Mouse (Mus musculus): Measurements from ENCODE around the gene Raly.

The Raly gene

DNA sequence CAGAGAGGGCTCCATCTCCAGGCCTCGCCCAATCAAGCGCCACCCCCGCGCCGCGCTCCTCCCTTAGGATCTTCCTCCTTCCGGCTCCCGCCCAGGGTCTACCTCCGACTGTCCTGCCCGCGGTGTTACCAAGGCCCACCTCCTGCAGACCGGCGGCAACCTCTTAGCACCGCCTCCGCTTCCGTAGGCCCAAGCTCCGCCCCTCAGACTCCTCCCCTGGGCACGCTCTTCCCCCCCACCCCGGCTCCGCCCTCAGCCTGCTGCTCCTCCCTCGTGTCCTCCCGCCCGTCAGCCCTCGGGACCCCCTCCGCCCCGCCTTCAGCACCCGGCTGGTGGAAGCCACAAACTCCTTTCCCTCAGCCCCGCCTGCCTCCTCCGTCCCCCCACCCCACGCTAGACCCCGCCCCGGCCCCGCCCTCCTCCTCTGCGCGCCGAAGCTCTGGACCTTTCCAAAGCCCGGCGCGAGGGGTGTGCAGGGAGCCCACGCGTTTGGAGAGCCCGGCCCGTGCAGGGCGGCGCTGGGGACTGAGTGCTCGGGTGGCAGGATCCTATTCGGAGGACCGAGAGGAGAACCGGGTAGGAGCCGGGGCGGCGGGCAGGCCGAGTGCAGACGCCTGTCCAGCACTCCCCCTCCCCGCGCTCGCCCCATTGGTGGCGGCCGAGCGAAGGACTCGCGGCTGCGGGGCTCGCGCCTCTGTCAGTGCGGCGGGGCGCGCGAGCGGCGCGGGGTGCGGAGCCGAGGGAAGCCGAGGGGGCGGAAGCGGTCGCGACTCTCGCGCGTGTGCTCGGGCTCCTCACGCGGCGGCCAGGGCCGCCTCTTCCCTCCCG lies at the start of gene Raly, which contains the start of gene a:
TSS of gene Raly (plus strand) at position 441 of the 828 bp plus-strand sequence.
TSS of gene a (plus strand) at position 747 of the 828 bp plus-strand sequence.
- peak; percentile 93 for DNase-seq (ENCODE audit: low spot score)

DNA sequence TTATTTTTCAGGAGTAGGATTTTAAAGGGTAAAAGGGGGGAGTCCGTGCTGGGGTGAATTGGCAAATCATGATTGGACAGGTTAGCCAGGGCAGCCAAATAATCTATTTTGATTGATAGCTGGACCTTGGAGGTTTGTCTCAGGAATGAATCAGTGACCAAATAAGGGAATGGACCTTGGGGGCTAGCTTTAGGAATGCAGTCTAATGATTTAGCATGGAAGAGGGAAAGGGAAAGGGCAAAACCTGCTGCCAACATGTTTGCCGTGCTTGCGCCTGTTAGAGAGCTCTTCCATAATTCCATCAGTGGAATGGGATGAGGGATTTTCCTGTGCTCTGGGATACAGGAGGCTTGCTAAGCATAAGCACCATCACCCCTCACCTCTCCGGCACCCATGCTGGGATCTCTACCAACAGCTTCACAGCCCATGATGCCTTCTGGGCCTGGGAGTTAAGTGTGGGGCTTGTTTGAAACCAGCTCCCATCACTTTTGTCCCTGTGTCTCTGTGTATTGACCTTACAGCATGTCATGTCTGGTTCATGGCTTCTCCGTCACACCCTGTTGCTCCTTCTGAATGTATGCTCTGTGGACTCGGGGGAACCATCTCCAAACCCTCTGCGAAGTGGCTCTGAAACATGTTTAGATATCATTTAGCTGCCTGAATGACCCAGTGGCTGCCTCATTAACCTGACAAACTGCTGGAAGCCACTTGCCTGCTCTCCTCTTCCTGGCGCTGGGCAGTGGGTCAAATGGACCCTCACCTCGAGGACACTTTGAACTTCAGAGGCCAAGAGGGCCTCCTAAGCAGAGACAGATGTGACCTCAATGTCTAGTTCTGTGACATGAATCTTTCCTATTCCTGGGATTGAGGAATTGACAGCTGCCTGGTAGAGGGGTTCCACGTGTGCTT lies 47.7 kb upstream of the Raly start:
- no peak for DNase-seq (ENCODE audit: low spot score)

- DNase-seq (ENCODE audit: low spot score): no peak
These were observed 47.0 kb upstream of the Raly start for GRCm38 (mm10) chr2:154743915-154744314.

DNA sequence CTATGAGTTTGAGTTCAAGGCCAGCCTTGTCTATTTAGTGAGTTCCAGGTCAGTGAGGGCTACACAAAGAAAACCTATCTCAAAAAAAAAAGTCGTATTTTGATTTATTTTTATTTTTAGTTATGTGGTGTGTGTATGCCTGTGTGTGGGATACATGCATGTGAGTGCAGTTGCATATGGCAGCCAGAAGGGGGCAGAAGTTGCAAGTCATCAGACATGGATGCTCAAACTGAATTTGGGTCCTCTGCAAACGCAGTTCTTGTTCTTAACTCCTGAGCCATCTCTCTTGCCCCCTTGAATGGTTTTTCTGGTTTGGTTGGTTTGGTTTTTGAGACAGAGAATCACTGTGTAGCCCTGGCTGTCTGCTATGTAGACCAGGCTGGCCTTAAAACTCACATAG lies 42.5 kb upstream of the Raly start:
- DNase-seq (ENCODE audit: low spot score): no peak

- DNase-seq (ENCODE audit: low spot score): peak; percentile 38
These were observed 41.6 kb upstream of the Raly start for GRCm38 (mm10) chr2:154749046-154750036.

DNA sequence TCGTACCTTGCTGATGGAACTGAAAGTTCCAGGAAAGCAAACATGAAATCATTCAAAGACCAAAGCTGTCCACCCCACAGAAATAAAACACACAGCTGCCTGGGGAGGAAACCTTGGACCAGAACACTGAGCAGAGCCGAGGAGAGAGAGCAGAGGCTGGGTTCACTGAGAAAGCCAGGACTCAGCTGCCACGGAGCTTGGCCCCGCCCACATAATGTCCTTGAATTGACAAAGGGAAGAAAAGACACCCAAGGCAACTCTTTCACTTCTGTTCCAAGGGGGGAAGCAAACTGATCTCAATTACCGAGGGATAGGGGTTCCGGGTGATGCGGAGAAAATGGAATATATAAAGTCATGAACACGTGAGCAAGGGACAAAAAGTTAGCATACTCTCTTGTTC lies 39.0 kb upstream of the Raly start:
- DNase-seq (ENCODE audit: low spot score): no peak

DNA sequence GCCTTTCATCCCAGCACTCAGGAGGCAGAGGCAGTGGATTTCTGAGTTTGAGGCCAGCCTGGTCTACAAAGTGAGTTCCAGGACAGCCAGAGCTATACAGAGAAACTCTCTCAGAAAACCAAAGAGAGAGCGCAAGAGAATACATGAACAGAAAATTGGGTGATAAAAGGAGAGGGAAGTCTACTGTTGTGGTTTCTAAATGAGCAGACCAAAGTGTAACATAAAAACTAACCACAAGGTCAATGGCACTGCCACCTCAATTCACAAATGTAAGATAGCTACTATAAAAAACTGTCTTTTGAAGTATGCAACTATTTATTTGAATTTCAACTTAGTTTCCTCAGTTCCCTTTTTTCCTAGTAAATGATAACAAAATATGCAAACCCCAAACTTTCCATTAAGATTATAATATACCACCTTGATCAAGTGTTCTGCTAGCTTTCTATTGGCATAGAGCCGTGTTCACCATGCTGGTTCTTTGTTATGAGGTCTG lies 36.8 kb upstream of the Raly start:
- no peak for DNase-seq (ENCODE audit: low spot score)

- DNase-seq (ENCODE audit: low spot score): no peak
These were observed 35.1 kb upstream of the Raly start for GRCm38 (mm10) chr2:154755791-154756190.

DNA sequence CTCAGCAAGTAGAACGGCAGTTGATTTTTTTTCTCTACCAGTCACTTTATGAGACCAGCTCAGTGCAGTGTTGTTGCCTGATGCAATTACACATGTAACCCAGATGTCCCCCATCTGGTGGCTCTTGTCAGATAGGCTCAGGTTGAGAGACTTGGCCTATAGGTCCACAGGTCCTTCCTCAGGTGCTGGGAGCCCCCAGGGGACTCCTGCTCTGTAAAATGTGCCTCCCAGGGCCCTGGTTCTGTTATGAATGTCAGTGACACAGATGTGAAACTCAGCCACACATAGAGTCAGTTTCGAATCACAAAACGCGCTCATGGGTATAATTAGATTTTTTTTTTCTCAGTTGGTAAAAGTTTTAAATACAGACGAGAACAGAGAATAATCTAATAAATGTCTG lies 33.2 kb upstream of the Raly start:
- DNase-seq (ENCODE audit: low spot score): no peak

- DNase-seq (ENCODE audit: low spot score): no peak
These were observed 32.4 kb upstream of the Raly start for GRCm38 (mm10) chr2:154758454-154758853.

DNA sequence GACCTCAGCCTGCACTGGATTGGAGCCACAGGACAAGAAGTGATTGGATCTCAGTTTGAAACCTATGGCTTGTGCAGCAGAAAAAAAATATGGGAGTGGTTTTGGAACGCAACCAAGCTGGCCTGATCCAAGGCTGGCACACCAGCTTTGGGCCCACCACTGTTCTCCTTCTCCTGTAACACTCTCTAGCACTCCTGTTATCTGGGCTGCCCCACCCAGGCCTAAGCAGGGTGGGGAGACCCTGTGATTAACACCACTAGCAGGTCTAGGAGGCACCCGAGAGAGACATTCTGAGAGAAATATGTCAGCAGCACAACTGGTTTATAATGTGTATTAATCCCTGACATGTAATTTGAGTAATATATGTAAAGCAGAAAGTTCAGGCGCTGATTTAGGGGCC lies 27.7 kb upstream of the Raly start:
- no peak for DNase-seq (ENCODE audit: low spot score)

DNA sequence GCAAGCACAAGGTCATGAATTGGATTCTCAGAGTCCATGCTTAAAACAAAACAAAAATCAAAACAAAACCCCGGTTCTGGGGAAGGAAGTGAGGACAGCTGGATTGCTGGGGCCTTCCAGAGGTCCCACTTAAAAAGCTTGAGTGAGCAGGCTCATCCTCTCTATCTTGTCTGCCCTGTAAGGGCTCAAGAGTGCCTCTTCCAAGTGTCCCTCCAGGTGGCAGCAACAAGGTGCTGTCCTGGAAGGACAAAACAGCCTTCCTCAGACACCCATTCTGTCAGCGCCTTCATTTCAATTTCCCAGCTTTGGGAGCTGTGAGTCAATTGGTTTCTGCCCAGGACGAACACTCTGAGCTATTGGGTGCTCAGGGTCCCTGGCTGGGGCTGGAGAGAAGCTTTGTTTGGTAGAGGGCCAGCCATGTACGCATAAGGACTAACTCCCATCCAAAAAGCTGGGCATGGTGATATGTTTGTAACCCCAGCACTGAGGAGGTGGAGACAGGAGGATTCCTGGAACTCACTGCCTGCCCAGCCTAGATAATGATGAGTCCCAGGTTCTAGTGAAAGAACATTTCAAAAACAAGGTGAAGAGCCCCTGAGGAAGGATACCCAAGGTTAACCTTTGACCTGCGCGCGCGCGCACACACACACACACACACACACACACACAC lies 25.9 kb upstream of the Raly start:
- no peak for DNase-seq (ENCODE audit: low spot score)

DNA sequence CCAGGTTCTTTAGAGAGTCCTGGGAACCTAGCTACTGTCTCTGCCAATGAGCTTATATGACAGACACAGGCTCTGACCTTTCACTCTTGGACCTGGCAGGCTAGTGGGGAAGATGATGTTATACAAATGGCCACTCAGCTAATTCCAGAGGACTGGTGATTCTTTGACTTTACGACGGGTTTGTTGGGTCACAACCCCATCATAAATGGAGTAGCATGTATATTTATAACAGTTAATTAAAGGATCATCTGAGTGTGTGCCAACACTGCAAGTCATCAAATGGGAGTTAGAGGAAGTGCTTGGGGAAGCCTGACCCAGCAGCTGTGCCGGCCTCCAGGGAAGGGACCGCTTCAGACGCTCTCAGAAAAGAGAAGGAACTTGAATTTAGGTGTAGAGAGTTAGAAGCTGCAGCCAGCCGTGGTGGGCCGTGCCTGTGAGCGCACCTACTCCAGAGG lies 25.3 kb upstream of the Raly start:
- DNase-seq (ENCODE audit: low spot score): no peak

DNA sequence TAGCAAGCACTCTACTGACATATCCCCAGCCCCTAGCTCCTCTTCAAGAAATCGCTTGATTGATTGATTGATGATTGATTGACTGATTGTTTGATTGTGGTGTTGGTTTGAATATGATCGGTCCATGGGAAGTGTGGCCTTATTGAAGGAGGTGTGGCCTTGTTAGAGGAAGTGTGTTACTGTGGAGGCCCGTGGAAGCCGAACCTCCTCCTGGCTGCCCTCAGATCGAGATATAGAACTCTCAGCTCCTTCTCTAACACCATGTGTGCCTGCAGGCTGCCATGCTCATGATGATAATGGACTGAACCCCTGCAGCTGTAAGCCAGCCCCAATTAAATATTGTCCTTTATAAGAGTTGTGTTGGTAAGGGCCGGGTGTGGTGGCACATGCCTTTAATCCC lies 23.8 kb upstream of the Raly start:
- DNase-seq (ENCODE audit: low spot score): no peak

GRCm38 (mm10) chr2:154769930-154770329 lies 21.0 kb upstream of the Raly start, which contains the start of gene Gm14214:
Gm14214 (minus strand) TSS chr2:154770030.
- DNase-seq (ENCODE audit: low spot score): no peak

DNA sequence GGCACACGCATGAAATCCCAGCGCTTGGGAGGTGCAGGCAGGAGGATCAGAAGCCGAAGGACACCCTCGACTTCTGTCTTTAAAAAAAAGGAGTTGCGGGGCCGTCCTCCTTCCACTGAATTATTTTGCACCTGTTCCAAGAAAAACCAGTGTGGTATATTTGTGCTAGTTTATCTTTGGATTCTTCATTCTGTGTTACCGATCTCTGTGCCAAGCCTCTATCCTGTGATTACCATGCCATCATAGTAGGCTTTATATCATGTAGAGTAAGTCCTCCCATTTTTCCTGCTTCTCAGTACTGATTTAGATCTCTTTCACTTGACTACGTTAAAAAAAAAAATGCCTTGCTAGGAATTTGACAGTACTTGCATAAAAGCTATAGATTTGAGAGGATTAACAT lies 19.3 kb upstream of the Raly start:
- DNase-seq (ENCODE audit: low spot score): no peak

DNA sequence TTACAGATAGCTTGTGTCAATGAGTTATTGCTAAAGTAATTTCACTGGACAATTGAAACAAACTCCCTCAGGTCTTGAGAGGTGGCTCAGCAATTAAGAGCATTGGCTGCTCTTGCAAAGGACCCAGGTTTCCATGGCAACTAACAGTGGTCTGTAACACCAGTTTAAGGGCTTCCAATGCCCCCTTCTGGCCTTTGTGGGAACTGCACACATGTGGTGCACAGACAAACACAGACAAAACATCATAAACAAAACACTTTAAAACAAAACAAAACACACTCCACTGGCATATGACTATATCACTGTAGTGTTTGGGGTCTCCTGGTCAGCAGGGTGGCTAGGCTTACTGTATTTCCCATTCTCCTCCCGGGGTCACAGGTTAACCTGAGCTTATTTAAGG lies 16.9 kb upstream of the Raly start:
- DNase-seq (ENCODE audit: low spot score): no peak

DNA sequence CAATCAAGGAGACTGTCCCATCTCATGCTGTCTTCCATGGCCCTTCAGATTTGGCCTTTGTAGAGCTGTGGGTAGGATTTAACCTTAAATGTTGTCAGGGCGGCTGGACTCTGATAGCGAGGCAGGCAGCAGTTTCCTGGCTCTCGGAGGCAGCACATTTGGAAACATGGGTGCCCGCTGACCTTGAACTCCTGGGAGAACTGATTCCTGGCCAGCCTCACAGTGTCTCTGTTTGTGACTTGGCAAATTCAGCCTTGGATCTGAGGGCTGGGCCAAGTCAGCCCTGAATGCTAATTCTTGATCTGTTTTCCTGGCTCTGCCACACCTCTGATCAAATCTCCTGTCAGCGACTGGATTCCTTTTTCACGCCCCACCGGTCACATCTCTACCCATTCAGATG lies 14.4 kb upstream of the Raly start:
- no peak for DNase-seq (ENCODE audit: low spot score)

DNA sequence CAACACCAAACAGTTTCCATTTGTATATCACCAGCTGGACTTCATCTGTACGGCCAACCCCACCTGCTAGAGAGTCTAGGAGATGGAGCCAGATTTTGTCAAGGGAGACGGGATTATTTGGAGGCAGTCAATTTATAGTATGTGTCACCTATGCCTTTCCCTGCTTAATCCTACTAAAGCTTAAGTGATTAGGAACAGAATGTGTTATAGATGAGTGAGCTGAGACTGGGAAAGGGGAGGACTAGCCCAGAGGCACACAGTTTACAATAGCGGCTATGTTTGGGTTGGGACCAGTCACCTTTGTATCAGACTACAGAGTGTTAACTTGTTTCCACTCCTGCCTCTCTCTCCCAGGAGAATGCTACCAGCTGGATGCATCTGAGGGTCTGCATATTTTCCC lies 11.2 kb upstream of the Raly start:
- no peak for DNase-seq (ENCODE audit: low spot score)

DNA sequence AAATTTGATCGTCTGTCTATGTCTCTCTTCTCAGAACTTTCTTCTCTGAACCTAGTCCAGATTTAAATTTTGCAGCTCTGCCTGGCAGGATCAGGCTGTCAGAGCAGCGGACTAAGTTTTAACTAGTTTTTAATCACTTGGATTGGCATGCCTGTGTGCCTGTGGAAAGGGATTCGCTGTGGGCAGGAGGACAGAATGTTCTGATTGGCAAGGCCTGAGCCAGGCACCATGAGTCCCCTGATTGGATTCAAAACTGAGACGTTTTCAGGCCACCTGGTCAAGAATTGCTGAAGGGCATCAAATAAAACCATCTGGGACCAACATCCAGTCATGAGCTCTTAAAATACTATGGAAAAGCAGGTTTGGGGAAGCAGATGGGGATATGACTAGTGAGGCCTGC lies 8.5 kb upstream of the Raly start:
- no peak for DNase-seq (ENCODE audit: low spot score)

Data from ovary, postnatal 14 days (tissue).